In genomic region chr11:6345956-6346355, GRCm38 (mm10) we compare ENCODE assay signal across 28 mouse cellular contexts.
"Had no signal": no experiment of that assay in that cellular context is flagged by ENCODE, and none has a peak within 500 bp of the region (broad histone marks: within the 10 kb centered on the region; RNA-seq: fewer than 3 reads in every experiment).

No protein-coding gene starts in this region.

- H3K27me3 ChIP-seq: embryonic facial prominence, embryonic 12.5 days; embryonic facial prominence, embryonic 13.5 days; embryonic facial prominence, embryonic 15.5 days; forebrain, embryonic 12.5 days; forebrain, embryonic 13.5 days; forebrain, embryonic 15.5 days had no signal

- H3K9me3 ChIP-seq: embryonic facial prominence, embryonic 10.5 days; embryonic facial prominence, embryonic 12.5 days; embryonic facial prominence, embryonic 13.5 days; embryonic facial prominence, embryonic 15.5 days; forebrain, embryonic 10.5 days; forebrain, embryonic 12.5 days; forebrain, embryonic 13.5 days; forebrain, embryonic 15.5 days had no signal

- H3K4me3 ChIP-seq: embryonic facial prominence, embryonic 10.5 days; embryonic facial prominence, embryonic 12.5 days; embryonic facial prominence, embryonic 13.5 days; embryonic facial prominence, embryonic 15.5 days; erythroblast, embryonic 14.5 days; forebrain, embryonic 10.5 days; forebrain, embryonic 12.5 days; forebrain, embryonic 13.5 days; forebrain, embryonic 15.5 days; gastrocnemius, adult 2 months had no signal

- H3K9ac ChIP-seq: embryonic facial prominence, embryonic 12.5 days; embryonic facial prominence, embryonic 13.5 days; embryonic facial prominence, embryonic 15.5 days; forebrain, embryonic 12.5 days; forebrain, embryonic 13.5 days; forebrain, embryonic 15.5 days; forebrain, postnatal 0 days had no signal

- H3K4me1 ChIP-seq: embryonic facial prominence, embryonic 10.5 days; embryonic facial prominence, embryonic 12.5 days; embryonic facial prominence, embryonic 15.5 days; forebrain, embryonic 10.5 days; forebrain, embryonic 12.5 days; forebrain, embryonic 13.5 days; forebrain, embryonic 15.5 days had no signal

- ATAC-seq: forebrain, embryonic 13.5 days; forebrain, embryonic 14.5 days; forebrain, embryonic 15.5 days; forebrain, embryonic 16.5 days; forebrain, postnatal 0 days had no signal

- H3K27ac ChIP-seq: embryonic facial prominence, embryonic 10.5 days; embryonic facial prominence, embryonic 12.5 days; embryonic facial prominence, embryonic 13.5 days; embryonic facial prominence, embryonic 15.5 days; forebrain, embryonic 10.5 days; forebrain, embryonic 12.5 days; forebrain, embryonic 13.5 days; forebrain, embryonic 15.5 days; gastrocnemius, adult 2 months had no signal

- H3K4me2 ChIP-seq: embryonic facial prominence, embryonic 12.5 days; embryonic facial prominence, embryonic 13.5 days; embryonic facial prominence, embryonic 15.5 days; forebrain, embryonic 12.5 days; forebrain, embryonic 13.5 days; forebrain, embryonic 15.5 days had no signal

- DNase-seq: cerebellum, adult 18-20 months; cerebellum, adult 2 months; cerebellum, adult 8-10 months; cerebellum, adult 9-10 months; cerebellum, adult 9-11 months; cerebellum, postnatal 10 days; cerebellum, postnatal 14 days; cerebellum, postnatal 25 days; cerebellum, postnatal 36 days; embryo, embryonic 11 days; forebrain, postnatal 0 days; gastrocnemius, adult 2 months; gastrocnemius, postnatal 10 days; gastrocnemius, postnatal 14 days; gastrocnemius, postnatal 25 days; gastrocnemius, postnatal 36 days; heart, adult 18-20 months had no signal
